Mouse (Mus musculus): ENCODE results near the gene Fancl.
"Not testable (repeated sequence)": the region's sequence is repeated elsewhere in the genome, so short reads cannot be mapped to it uniquely, and the experiment has no call there.

Fancl gene

GRCm38 (mm10) chr11:26385971-26386370 lies at the start of gene Fancl:
Fancl (plus strand) TSS chr11:26386135.
- no peak for DNase-seq

GRCm38 (mm10) chr11:26336848-26337247 lies 49.1 kb upstream of the Fancl start:
- DNase-seq: no peak

- not testable (repeated sequence) for DNase-seq
Observed at GRCm38 (mm10) chr11:26370176-26370575, 15.8 kb upstream of the Fancl start.

- not testable (repeated sequence) for DNase-seq
Observed at GRCm38 (mm10) chr11:26371980-26372379, 14.0 kb upstream of the Fancl start.

- no peak for DNase-seq
Observed at GRCm38 (mm10) chr11:26374132-26374531, 11.8 kb upstream of the Fancl start.

GRCm38 (mm10) chr11:26378074-26378473 lies 7.9 kb upstream of the Fancl start:
- no peak for DNase-seq

- no peak for DNase-seq
Observed at GRCm38 (mm10) chr11:26381499-26381898, 4.4 kb upstream of the Fancl start.

GRCm38 (mm10) chr11:26386678-26387077 lies 743 bp downstream of the Fancl start:
- DNase-seq: no peak

- DNase-seq: peak; percentile 93 to 94
Observed at GRCm38 (mm10) chr11:26387087-26387611, 1.2 kb downstream of the Fancl start.

GRCm38 (mm10) chr11:26395561-26395960 lies 9.6 kb downstream of the Fancl start:
- DNase-seq: no peak

GRCm38 (mm10) chr11:26412972-26413371 lies 27.0 kb downstream of the Fancl start:
- DNase-seq: no peak

- DNase-seq: no peak
Observed at GRCm38 (mm10) chr11:26421472-26421871, 35.5 kb downstream of the Fancl start.

- peak in 1 of 2 experiments; percentile 35 for DNase-seq
Observed at GRCm38 (mm10) chr11:26434229-26434628, 48.3 kb downstream of the Fancl start.

- DNase-seq: peak; percentile 41 to 60
Observed at GRCm38 (mm10) chr11:26437818-26438217, 51.9 kb downstream of the Fancl start.

- no peak for DNase-seq
Observed at GRCm38 (mm10) chr11:26441121-26441520, 55.2 kb downstream of the Fancl start.

- no peak for DNase-seq
Observed at GRCm38 (mm10) chr11:26444374-26444773, 58.4 kb downstream of the Fancl start.

- no peak for DNase-seq
Observed at GRCm38 (mm10) chr11:26449789-26450188, 63.9 kb downstream of the Fancl start.

- no peak for DNase-seq
Observed at GRCm38 (mm10) chr11:26450636-26451035, 64.7 kb downstream of the Fancl start.

- no peak for DNase-seq
Observed at GRCm38 (mm10) chr11:26451228-26451627, 65.3 kb downstream of the Fancl start.

GRCm38 (mm10) chr11:26452693-26453092 lies 66.8 kb downstream of the Fancl start:
- no peak for DNase-seq

GRCm38 (mm10) chr11:26454081-26454480 lies 68.1 kb downstream of the Fancl start:
- no peak for DNase-seq

- no peak for DNase-seq
Observed at GRCm38 (mm10) chr11:26477037-26477739, 91.3 kb downstream of the Fancl start.

GRCm38 (mm10) chr11:26481691-26482242 lies 95.8 kb downstream of the Fancl start:
- DNase-seq: no peak

- peak in 1 of 2 experiments; percentile 12 for DNase-seq
Observed at GRCm38 (mm10) chr11:26489761-26490466, 104.0 kb downstream of the Fancl start.

All from cerebellum, postnatal 36 days (tissue).